Mouse (Mus musculus) hindbrain, embryonic 11.5 days (tissue): ENCODE data around the gene Apobr. TPM values are rescaled to one million over a fixed set of nuclear protein-coding genes. Genes with fewer than 3 reads are reported as not detected.

ENCODE experiments used
- ATAC-seq: fragments of 200-750 bp; cut with Nextera tagmentation; 2 replicates; pipeline ENCODE4 v1.8.0; 2017; ENCODE audit warnings: mild to moderate bottlenecking, moderate TSS enrichment, moderate library complexity; ENCODE audit not compliant: low FRiP score
- DNase-seq: peaks from one replicate; pipeline ENCODE4 v3.0.0-alpha.2; 2015; ENCODE audit warnings: low spot score
- H3K27ac ChIP-seq: fragments of 300-500 bp; sonication (generic); 2 replicates; pipeline ENCODE4 v1.5.1; 2014; ENCODE audit warnings: mild to moderate bottlenecking, low read depth, low read length
- H3K27me3 ChIP-seq: fragments of 300-500 bp; sonication (generic); 2 replicates; pipeline ENCODE4 v1.6.1; 2014; ENCODE audit warnings: mild to moderate bottlenecking, low read length, moderate library complexity, mixed read lengths; ENCODE audit not compliant: control insufficient read depth, insufficient read depth
- H3K36me3 ChIP-seq: fragments of 300-500 bp; sonication (generic); 2 replicates; pipeline ENCODE4 v1.6.1; 2014; ENCODE audit warnings: mild to moderate bottlenecking, low read length, moderate library complexity, mixed read lengths; ENCODE audit not compliant: control insufficient read depth, insufficient read depth
- H3K4me1 ChIP-seq: fragments of 300-500 bp; sonication (generic); replicated peaks from 2 replicates; pipeline ENCODE4 v1.6.1; 2014; ENCODE audit warnings: low read length, mixed read lengths; ENCODE audit not compliant: control insufficient read depth, insufficient read depth
- H3K4me2 ChIP-seq: fragments of 300-500 bp; sonication (generic); replicated peaks from 2 replicates; pipeline ENCODE4 v1.6.1; 2014; ENCODE audit warnings: mild to moderate bottlenecking, low read depth, low read length
- H3K4me3 ChIP-seq: fragments of 300-500 bp; sonication (generic); 2 replicates; pipeline ENCODE4 v1.5.1; 2014; ENCODE audit warnings: low read depth, low read length
- H3K9ac ChIP-seq: fragments of 300-500 bp; sonication (generic); 2 replicates; pipeline ENCODE4 v1.6.1; 2014; ENCODE audit warnings: low read depth, low read length
- H3K9me3 ChIP-seq: fragments of 300-500 bp; sonication (generic); 2 replicates; pipeline ENCODE4 v1.6.1; 2016; ENCODE audit warnings: low read length; ENCODE audit not compliant: control insufficient read depth
- WGBS: fragments of 180-500 bp; shearing (Covaris S2); extraction: QIAGEN DNeasy Blood & Tissue Kit; methylation state at CpG from one replicate; pipeline ENCODE4 v1.1.7; 2014; 5-methylcytosine and 5-hydroxymethylcytosine counted together
- polyA plus RNA-seq: library from polyadenylated mRNA; unstranded; fragments of >200 nt; fragmentation: Nextera tagmentation; extraction: Ambion mirVana; gene quantifications from 2 replicates; pipeline ENCODE4 v1.2.1, GENCODE M21; 2014

Gene Apobr
- polyA plus RNA-seq, 1 experiment from 2014 or later, result 0.71 TPM

GRCm38 (mm10) chr7:126607064-126607463 is 22.3 kb downstream of the Apobr start:
- DNase-seq, result no peak
- 79% methylated on average over 3 of the region's 3 CpGs for WGBS

GRCm38 (mm10) chr7:126607796-126608195 is 23.1 kb downstream of the Apobr start:
- no peak overlapping the region for H3K27ac ChIP-seq
- no peaks in the 10 kb centered on the region for H3K36me3 ChIP-seq
- DNase-seq (no peak), ATAC-seq (no peak)
- no peaks in the 10 kb centered on the region for H3K9me3 ChIP-seq
- H3K9ac ChIP-seq, result no peak overlapping the region
- H3K4me3 ChIP-seq, result no peak overlapping the region
- 82% methylated on average over 5 of the region's 5 CpGs for WGBS
- H3K4me2 ChIP-seq, result no peak overlapping the region
- H3K27me3 ChIP-seq, result no peaks in the 10 kb centered on the region
- H3K4me1 ChIP-seq, result no peaks in the 10 kb centered on the region

More at GRCm38 (mm10) chr7:126607064-126607463, 22.3 kb downstream of the Apobr start:
- no peak overlapping the region for H3K27ac ChIP-seq
- H3K9me3 ChIP-seq, result no peaks in the 10 kb centered on the region
- no peaks in the 10 kb centered on the region for H3K27me3 ChIP-seq
- H3K9ac ChIP-seq, result no peak overlapping the region
- ATAC-seq, result no peak
- no peak overlapping the region for H3K4me2 ChIP-seq
- H3K36me3 ChIP-seq, result no peaks in the 10 kb centered on the region
- no peaks in the 10 kb centered on the region for H3K4me1 ChIP-seq
- H3K4me3 ChIP-seq, result no peak overlapping the region

- H3K4me1 ChIP-seq, result no peaks in the 10 kb centered on the region
- no peak overlapping the region for H3K27ac ChIP-seq
- no peak overlapping the region for H3K4me3 ChIP-seq
- no peaks in the 10 kb centered on the region for H3K36me3 ChIP-seq
- H3K4me2 ChIP-seq, result no peak overlapping the region
- no peak for ATAC-seq
- no peaks in the 10 kb centered on the region for H3K9me3 ChIP-seq
- no peak for DNase-seq
- no peaks in the 10 kb centered on the region for H3K27me3 ChIP-seq
- no peak overlapping the region for H3K9ac ChIP-seq
- 79% methylated on average over 3 of the region's 3 CpGs for WGBS
Observed at GRCm38 (mm10) chr7:126612736-126613135, 28.0 kb downstream of the Apobr start.

GRCm38 (mm10) chr7:126616707-126617106 is 32.0 kb downstream of the Apobr start:
- Histone ChIP-seq H3K4me3 (no peak overlapping the region), H3K4me2 (no peak overlapping the region), H3K9ac (no peak overlapping the region), H3K27ac (no peak overlapping the region), H3K36me3 (no peaks in the 10 kb centered on the region), H3K9me3 (no peaks in the 10 kb centered on the region), H3K27me3 (no peaks in the 10 kb centered on the region), H3K4me1 (no peaks in the 10 kb centered on the region)
- 67% methylated on average over 3 of the region's 3 CpGs for WGBS
- ATAC-seq (no peak), DNase-seq (no peak)

GRCm38 (mm10) chr7:126619559-126620275 is 35.0 kb downstream of the Apobr start:
- Histone ChIP-seq H3K27ac (no peak overlapping the region), H3K27me3 (no peaks in the 10 kb centered on the region), H3K4me3 (no peak overlapping the region), H3K9ac (no peak overlapping the region), H3K4me2 (no peak overlapping the region), H3K36me3 (no peaks in the 10 kb centered on the region), H3K9me3 (no peaks in the 10 kb centered on the region), H3K4me1 (no peaks in the 10 kb centered on the region)
- DNase-seq (no peak), ATAC-seq (no peak)
- 83% methylated on average over 10 of the region's 10 CpGs for WGBS

- 88% methylated on average over 9 of the region's 9 CpGs for WGBS
- H3K4me3 ChIP-seq, result no peak overlapping the region
- no peak overlapping the region for H3K9ac ChIP-seq
- no peak overlapping the region for H3K27ac ChIP-seq
- no peak overlapping the region for H3K4me2 ChIP-seq
- no peaks in the 10 kb centered on the region for H3K9me3 ChIP-seq
- DNase-seq (no peak), ATAC-seq (no peak)
- no peaks in the 10 kb centered on the region for H3K4me1 ChIP-seq
- no peaks in the 10 kb centered on the region for H3K27me3 ChIP-seq
- no peaks in the 10 kb centered on the region for H3K36me3 ChIP-seq
Observed at GRCm38 (mm10) chr7:126621452-126622359, 37.0 kb downstream of the Apobr start.

- ATAC-seq, result no peak
- Histone ChIP-seq H3K27me3 (no peaks in the 10 kb centered on the region), H3K4me2 (no peak overlapping the region), H3K4me1 (no peaks in the 10 kb centered on the region), H3K27ac (no peak overlapping the region), H3K9ac (no peak overlapping the region), H3K4me3 (no peak overlapping the region), H3K36me3 (no peaks in the 10 kb centered on the region), H3K9me3 (no peaks in the 10 kb centered on the region)
- 83% methylated on average over 1 of the region's 1 CpGs for WGBS
- DNase-seq, result no peak
Observed at GRCm38 (mm10) chr7:126623381-126623780, 38.6 kb downstream of the Apobr start.

GRCm38 (mm10) chr7:126624774-126625173 is 40.0 kb downstream of the Apobr start:
- DNase-seq, result no peak
- no peaks in the 10 kb centered on the region for H3K36me3 ChIP-seq
- H3K4me2 ChIP-seq, result no peak overlapping the region
- H3K27me3 ChIP-seq, result no peaks in the 10 kb centered on the region
- no peaks in the 10 kb centered on the region for H3K9me3 ChIP-seq
- H3K27ac ChIP-seq, result no peak overlapping the region
- no peak overlapping the region for H3K9ac ChIP-seq
- no peak for ATAC-seq
- H3K4me3 ChIP-seq, result no peak overlapping the region
- no peaks in the 10 kb centered on the region for H3K4me1 ChIP-seq
- 71% methylated on average over 16 of the region's 16 CpGs for WGBS
